Mouse (Mus musculus): ENCODE measurements around the gene Acsbg2. TPM values are rescaled to one million over a fixed set of nuclear protein-coding genes. Genes with fewer than 3 reads are reported as not detected.
"Not testable (repeated sequence)": the region's sequence is repeated elsewhere in the genome, so short reads cannot be mapped to it uniquely, and the experiment has no call there.

Gene Acsbg2
- total RNA-seq (2021) (under 1 TPM; 0.20 to 0.59 TPM), polyA plus RNA-seq (2012; rRNA removed) (0.09 and 0.11 TPM in 2 replicates)
- long read RNA-seq, partial matches to known transcripts = 1 of 1 reads
- long read RNA-seq, other reads (novel, unspliced or antisense) = 0 of 1 reads

- DNase-seq = no peak
These were observed at the start of gene Acsbg2 for GRCm38 (mm10) chr17:56874237-56874636. TSS of gene Acsbg2 (minus strand) at chr17:56874447.

- DNase-seq = no peak
These were observed 45.5 kb upstream of the Acsbg2 start for GRCm38 (mm10) chr17:56919725-56920124.

- no peak for DNase-seq
These were observed 42.9 kb upstream of the Acsbg2 start for GRCm38 (mm10) chr17:56917166-56917565.

- DNase-seq = no peak
These were observed 39.2 kb upstream of the Acsbg2 start for GRCm38 (mm10) chr17:56913444-56913843.

- no peak for DNase-seq
These were observed 38.8 kb upstream of the Acsbg2 start for GRCm38 (mm10) chr17:56913023-56913422.

- DNase-seq = not testable (repeated sequence)
These were observed 35.5 kb upstream of the Acsbg2 start for GRCm38 (mm10) chr17:56909764-56910163.

- no peak for DNase-seq
These were observed 33.6 kb upstream of the Acsbg2 start for GRCm38 (mm10) chr17:56907887-56908286.

- DNase-seq = no peak
These were observed 32.8 kb upstream of the Acsbg2 start for GRCm38 (mm10) chr17:56907096-56907495.

GRCm38 (mm10) chr17:56906166-56906565 lies 31.9 kb upstream of the Acsbg2 start:
- peak; percentile 54 for DNase-seq

GRCm38 (mm10) chr17:56902698-56903097 lies 28.5 kb upstream of the Acsbg2 start:
- peak; percentile 63 for DNase-seq

- peak; percentile 80 for DNase-seq
These were observed 23.5 kb upstream of the Acsbg2 start for GRCm38 (mm10) chr17:56897630-56898195.

GRCm38 (mm10) chr17:56896513-56897129 lies 22.4 kb upstream of the Acsbg2 start:
- DNase-seq = no peak

- no peak for DNase-seq
These were observed 21.2 kb upstream of the Acsbg2 start for GRCm38 (mm10) chr17:56895368-56895918.

- DNase-seq = no peak
These were observed 15.8 kb upstream of the Acsbg2 start for GRCm38 (mm10) chr17:56890018-56890417.

GRCm38 (mm10) chr17:56888050-56888449 lies 13.8 kb upstream of the Acsbg2 start:
- no peak for DNase-seq

GRCm38 (mm10) chr17:56884809-56885208 lies 10.6 kb upstream of the Acsbg2 start:
- DNase-seq = no peak

- no peak for DNase-seq
These were observed 10.1 kb upstream of the Acsbg2 start for GRCm38 (mm10) chr17:56884331-56884730.

- DNase-seq = peak; percentile 71
These were observed 9.4 kb upstream of the Acsbg2 start for GRCm38 (mm10) chr17:56883612-56884011.

GRCm38 (mm10) chr17:56877426-56877825 lies 3.2 kb upstream of the Acsbg2 start:
- no peak for DNase-seq

- no peak for DNase-seq
These were observed 2.7 kb upstream of the Acsbg2 start for GRCm38 (mm10) chr17:56876981-56877380.

GRCm38 (mm10) chr17:56876465-56876864 lies 2.2 kb upstream of the Acsbg2 start:
- DNase-seq = no peak

GRCm38 (mm10) chr17:56874936-56875651 lies 847 bp upstream of the Acsbg2 start, which contains the start of gene 1700061G19Rik:
TSS of gene 1700061G19Rik (plus strand) at chr17:56875477.
- peak; percentile 41 for DNase-seq

GRCm38 (mm10) chr17:56872512-56872911 lies 1.7 kb downstream of the Acsbg2 start:
- DNase-seq = no peak
